Mouse (Mus musculus): ENCODE results near the gene Ncor2. TPM values are rescaled to one million over a fixed set of nuclear protein-coding genes. Genes with fewer than 3 reads are reported as not detected.
A peak's percentile ranks its signal among the peaks of the same experiment; 100 is the strongest.

Ncor2 gene
- total and polyA plus RNA-seq, 2 experiments, result 7.1 to 15.0 TPM

DNA sequence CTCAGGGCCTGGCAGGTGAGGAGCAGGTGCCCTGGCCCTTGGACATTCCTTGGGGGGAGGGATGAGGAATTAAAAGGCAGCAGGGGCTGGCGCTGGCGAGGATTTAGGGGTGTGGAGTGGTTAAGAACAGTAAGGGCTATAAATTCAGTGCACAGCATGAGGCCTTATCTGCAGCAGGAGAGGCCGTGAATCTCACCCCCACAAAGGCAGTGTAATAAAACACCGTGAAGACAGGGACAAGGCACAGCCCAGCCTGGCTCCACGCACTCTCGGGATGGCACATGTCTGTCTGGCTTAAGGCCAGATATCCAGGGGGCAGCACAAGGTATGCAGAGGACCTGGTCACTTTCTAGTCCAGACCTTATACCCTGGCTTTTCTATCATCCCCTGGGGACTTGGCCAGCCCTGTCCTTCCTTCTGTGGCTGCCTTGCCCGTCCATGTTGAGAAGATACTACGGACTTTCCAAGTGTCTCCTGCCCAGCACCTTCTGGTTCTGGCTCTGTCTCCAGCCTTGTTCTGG, 93.9 kb downstream of the Ncor2 start:
- TF ChIP-seq POLR2A (IDR thresholded peaks at IDR 0.05; ENCODE audit: extremely low read depth, insufficient read depth, low read length) (no peak), CTCF (IDR thresholded peaks at IDR 0.05; ENCODE audit: low read depth, low read length) (no peak)
- no peaks in the 10 kb centered on the region for H3K27me3 ChIP-seq (ENCODE audit: control insufficient read depth, insufficient read depth, low read length)
- H3K9ac ChIP-seq (ENCODE audit: low read depth, low read length), result no peak overlapping the region
- H3K27ac ChIP-seq (replicated peaks; ENCODE audit: insufficient read depth, low read depth, low read length), result no peak overlapping the region
- H3K36me3 ChIP-seq (ENCODE audit: control insufficient read depth, insufficient read depth, low read length), result no peaks in the 10 kb centered on the region; the same call in 1 of the 2 replicates
- H3K4me1 ChIP-seq (ENCODE audit: control insufficient read depth, insufficient read depth, low read length), result peaks cover 14% of the 10 kb centered on the region; the same call in 1 of the 2 replicates
- 53% methylated on average over 8 of the region's 8 CpGs for WGBS
- H3K79me2 ChIP-seq (ENCODE audit: control insufficient read depth, insufficient read depth, low read length), result 0 out of 2 replicates have a peak, but pooled peaks cover 1% of the 10 kb centered on the region
- DNase-seq (ENCODE audit: extremely low read depth, low read depth, low spot score), result no peak
- H3K4me3 ChIP-seq (ENCODE audit: insufficient read depth, low read depth, low read length), result no peak overlapping the region

DNA sequence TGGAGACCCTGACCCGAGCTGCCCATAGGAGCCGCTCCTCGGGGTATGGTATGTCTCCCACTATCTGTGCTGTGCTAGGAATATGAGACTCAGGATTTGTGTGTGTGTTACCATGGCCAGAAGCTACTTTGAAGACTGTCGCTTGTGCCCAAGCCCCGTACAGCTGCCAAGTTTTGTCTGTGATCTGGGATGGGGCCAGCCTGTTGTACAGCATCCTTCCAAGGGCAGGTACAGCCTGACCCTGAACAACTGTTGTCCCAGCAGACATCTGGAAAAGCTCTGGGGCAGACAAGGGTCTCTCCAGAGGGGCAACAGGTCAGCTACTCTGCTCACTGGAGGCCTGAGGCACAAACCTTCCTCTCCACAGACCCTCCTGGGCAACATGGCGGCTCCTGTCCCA, 95.3 kb downstream of the Ncor2 start:
- Histone ChIP-seq H3K27ac (replicated peaks; ENCODE audit: insufficient read depth, low read depth, low read length) (no peak overlapping the region), H3K9ac (ENCODE audit: low read depth, low read length) (no peak overlapping the region), H3K36me3 (ENCODE audit: control insufficient read depth, insufficient read depth, low read length) (no peaks in the 10 kb centered on the region; the same call in 1 of the 2 replicates), H3K4me1 (ENCODE audit: control insufficient read depth, insufficient read depth, low read length) (peaks cover 14% of the 10 kb centered on the region; the same call in 1 of the 2 replicates), H3K79me2 (ENCODE audit: control insufficient read depth, insufficient read depth, low read length) (peaks cover 7% of the 10 kb centered on the region), H3K4me3 (ENCODE audit: insufficient read depth, low read depth, low read length) (no peak overlapping the region), H3K27me3 (ENCODE audit: control insufficient read depth, insufficient read depth, low read length) (no peaks in the 10 kb centered on the region)
- no peak for DNase-seq (ENCODE audit: extremely low read depth, low read depth, low spot score)
- 76% methylated on average over 6 of the region's 6 CpGs for WGBS
- TF ChIP-seq POLR2A (IDR thresholded peaks at IDR 0.05; ENCODE audit: extremely low read depth, insufficient read depth, low read length), result no peak
- no peak for TF ChIP-seq CTCF (IDR thresholded peaks at IDR 0.05; ENCODE audit: low read depth, low read length)

DNA sequence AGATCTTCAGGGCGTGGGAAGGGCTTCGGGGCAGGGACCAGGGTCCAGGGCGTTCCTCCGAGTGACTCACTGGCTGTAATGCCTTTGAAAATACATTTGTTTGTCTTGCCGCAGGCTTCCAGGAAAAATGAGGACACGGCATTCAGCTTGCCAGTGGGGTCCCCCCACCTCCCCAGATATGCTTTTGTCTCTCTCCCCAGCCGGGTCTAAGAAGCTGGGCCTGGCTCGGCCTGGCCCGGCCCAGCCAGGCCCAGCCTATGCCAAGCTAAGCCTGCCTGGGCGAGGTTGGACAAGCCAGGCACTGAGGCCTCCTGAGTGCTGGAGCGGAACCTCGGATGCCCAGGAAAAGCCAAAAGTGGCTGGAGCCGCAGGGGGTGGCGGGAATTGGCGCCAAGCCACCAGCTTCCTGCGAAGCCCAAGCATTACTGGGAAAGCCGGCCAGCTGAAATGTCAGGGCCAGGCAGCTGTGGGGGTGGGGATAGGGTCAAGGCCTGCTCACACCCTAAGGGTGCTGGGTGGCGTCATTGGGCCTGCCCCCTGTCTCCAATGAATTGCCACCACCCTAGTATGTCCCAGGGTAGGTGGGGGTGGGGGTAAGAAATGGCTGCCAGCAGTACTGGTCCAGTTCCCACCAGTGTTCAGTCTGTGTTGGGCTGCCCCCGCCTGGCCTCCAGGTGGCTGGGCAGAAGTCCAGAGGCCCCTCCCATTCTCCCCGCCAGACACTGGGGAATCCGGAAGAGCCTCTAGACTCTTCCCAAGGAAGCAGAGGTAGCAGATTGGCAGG, 97.5 kb downstream of the Ncor2 start:
- no peaks in the 10 kb centered on the region for H3K27me3 ChIP-seq (ENCODE audit: control insufficient read depth, insufficient read depth, low read length)
- peaks cover 7% of the 10 kb centered on the region for H3K79me2 ChIP-seq (ENCODE audit: control insufficient read depth, insufficient read depth, low read length)
- peak overlapping the region; percentile 18; the same call in 1 of the 2 replicates for H3K9ac ChIP-seq (ENCODE audit: low read depth, low read length)
- TF ChIP-seq CTCF (IDR thresholded peaks at IDR 0.05; ENCODE audit: low read depth, low read length), result peak; percentile 45
- TF ChIP-seq POLR2A (IDR thresholded peaks at IDR 0.05; ENCODE audit: extremely low read depth, insufficient read depth, low read length), result no peak
- H3K4me1 ChIP-seq (ENCODE audit: control insufficient read depth, insufficient read depth, low read length), result peaks cover 15% of the 10 kb centered on the region; the same call in 1 of the 2 replicates
- peak overlapping the region; percentile 7; the same call in 1 of the 2 replicates for H3K4me3 ChIP-seq (ENCODE audit: insufficient read depth, low read depth, low read length)
- peak overlapping the region; percentile 80 for H3K27ac ChIP-seq (replicated peaks; ENCODE audit: insufficient read depth, low read depth, low read length)
- H3K36me3 ChIP-seq (ENCODE audit: control insufficient read depth, insufficient read depth, low read length), result no peaks in the 10 kb centered on the region
- WGBS, result 8% methylated on average over 21 of the region's 21 CpGs
- peak; percentile 87 for DNase-seq (ENCODE audit: extremely low read depth, low read depth, low spot score)

DNA sequence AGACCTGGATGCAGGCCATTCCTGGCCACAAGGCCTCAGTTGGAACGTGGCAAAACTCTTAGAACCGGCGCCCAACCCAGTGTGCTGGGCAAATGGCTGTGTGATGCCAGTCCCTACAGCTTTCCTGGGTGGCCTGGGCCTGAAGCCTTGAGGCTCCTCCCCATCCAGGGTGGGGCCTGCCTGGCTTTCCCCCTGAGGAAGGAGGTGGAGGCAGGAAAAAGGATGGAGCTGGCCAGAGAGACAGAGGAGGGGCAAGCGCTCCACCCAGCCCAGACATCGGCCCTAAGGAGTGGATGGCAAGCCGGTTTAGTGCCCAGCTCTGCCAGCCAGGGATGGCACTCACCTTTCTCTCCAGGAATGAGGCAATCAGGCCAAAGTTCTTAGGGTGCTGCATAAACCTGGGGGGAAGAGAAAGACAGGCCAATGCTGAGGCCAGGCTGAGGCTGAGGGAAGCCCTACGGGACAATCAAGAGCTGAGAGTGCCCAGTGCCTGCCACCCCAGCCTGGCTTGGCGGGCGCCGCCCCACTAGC, 98.2 kb downstream of the Ncor2 start:
- TF ChIP-seq CTCF (IDR thresholded peaks at IDR 0.05; ENCODE audit: low read depth, low read length), result no peak
- no peak for TF ChIP-seq POLR2A (IDR thresholded peaks at IDR 0.05; ENCODE audit: extremely low read depth, insufficient read depth, low read length)
- Histone ChIP-seq H3K27ac (replicated peaks; ENCODE audit: insufficient read depth, low read depth, low read length) (peak overlapping the region; percentile 80), H3K4me1 (ENCODE audit: control insufficient read depth, insufficient read depth, low read length) (peaks cover 17% of the 10 kb centered on the region; the same call in 1 of the 2 replicates), H3K9ac (ENCODE audit: low read depth, low read length) (peak overlapping the region; percentile 18; the same call in 1 of the 2 replicates), H3K79me2 (ENCODE audit: control insufficient read depth, insufficient read depth, low read length) (peaks cover 7% of the 10 kb centered on the region), H3K4me3 (ENCODE audit: insufficient read depth, low read depth, low read length) (peak overlapping the region; percentile 7; the same call in 1 of the 2 replicates), H3K36me3 (ENCODE audit: control insufficient read depth, insufficient read depth, low read length) (no peaks in the 10 kb centered on the region), H3K27me3 (ENCODE audit: control insufficient read depth, insufficient read depth, low read length) (no peaks in the 10 kb centered on the region)
- peak; percentile 92 for DNase-seq (ENCODE audit: extremely low read depth, low read depth, low spot score)
- 13% methylated on average over 10 of the region's 10 CpGs for WGBS

DNA sequence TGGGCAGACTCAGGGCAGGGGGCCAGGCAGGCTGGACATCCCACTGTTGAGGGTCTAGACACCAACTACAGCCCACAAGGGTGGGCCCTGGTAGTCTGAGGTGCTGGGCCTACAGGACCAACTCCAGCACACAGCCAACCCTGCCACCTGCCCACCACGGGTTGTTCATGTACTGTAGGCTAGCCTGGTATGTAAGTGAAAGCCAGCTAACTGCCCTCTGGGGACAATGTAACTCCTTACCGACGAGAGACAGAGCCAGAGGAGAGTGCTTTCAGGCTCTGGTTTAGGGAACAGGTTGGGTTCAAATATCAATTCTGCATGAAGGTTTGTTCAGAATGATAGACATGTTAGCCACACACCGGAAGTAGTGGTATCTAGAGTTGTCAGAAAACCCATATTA, 98.7 kb downstream of the Ncor2 start:
- 57% methylated on average over 4 of the region's 4 CpGs for WGBS
- Histone ChIP-seq H3K4me1 (ENCODE audit: control insufficient read depth, insufficient read depth, low read length) (peaks cover 21% of the 10 kb centered on the region), H3K9ac (ENCODE audit: low read depth, low read length) (no peak overlapping the region), H3K4me3 (ENCODE audit: insufficient read depth, low read depth, low read length) (no peak overlapping the region), H3K27me3 (ENCODE audit: control insufficient read depth, insufficient read depth, low read length) (no peaks in the 10 kb centered on the region), H3K79me2 (ENCODE audit: control insufficient read depth, insufficient read depth, low read length) (peaks cover 7% of the 10 kb centered on the region), H3K36me3 (ENCODE audit: control insufficient read depth, insufficient read depth, low read length) (no peaks in the 10 kb centered on the region), H3K27ac (replicated peaks; ENCODE audit: insufficient read depth, low read depth, low read length) (peak overlapping the region; percentile 80)
- no peak for DNase-seq (ENCODE audit: extremely low read depth, low read depth, low spot score)
- TF ChIP-seq POLR2A (IDR thresholded peaks at IDR 0.05; ENCODE audit: extremely low read depth, insufficient read depth, low read length) (no peak), CTCF (IDR thresholded peaks at IDR 0.05; ENCODE audit: low read depth, low read length) (no peak)
